Comparison of ENCODE assay signal across 8 mouse cellular contexts in genomic region chr19:32755792-32756635, GRCm38 (mm10). TPM values are rescaled to one million over a fixed set of nuclear protein-coding genes. Genes with fewer than 3 reads are reported as not detected.
DNase-seq lines count a peak whose midpoint lies in the region; ATAC-seq and TF ChIP-seq lines count a peak whose summit lies in the region.

No protein-coding gene starts in this region.

- TF ChIP-seq RAD21 in CH12.LX (IDR thresholded peaks at IDR 0.05; ENCODE audit: low read depth, low read length), result peak; percentile 50

- peak overlapping the region; percentile 84 for H3K9ac ChIP-seq in CH12.LX (ENCODE audit: insufficient read depth, low read depth)
- peak overlapping the region; percentile 62 for H3K9ac ChIP-seq in forebrain, embryonic 11.5 days (ENCODE audit: low read length)
- H3K9ac ChIP-seq in heart, postnatal 0 days (replicated peaks; ENCODE audit: low read depth, low read length), result peak overlapping the region; percentile 72
- peak overlapping the region; percentile 95 for H3K9ac ChIP-seq in liver, postnatal 0 days (replicated peaks)
- peak overlapping the region; percentile 78 for H3K9ac ChIP-seq in neural tube, embryonic 14.5 days (replicated peaks; ENCODE audit: low read depth, low read length)

- peaks cover 0 to 14% of the 10 kb centered on the region in 2 experiments; a peak in 2 of 4 replicates for H3K4me1 ChIP-seq in CH12.LX (ENCODE audit: control insufficient read depth in 1 of 2, insufficient read depth in 2 of 2)
- H3K4me1 ChIP-seq in forebrain, embryonic 11.5 days (replicated peaks; ENCODE audit: control insufficient read depth, insufficient read depth, low read length), result no peaks in the 10 kb centered on the region
- peaks cover 21% of the 10 kb centered on the region for H3K4me1 ChIP-seq in heart, postnatal 0 days (ENCODE audit: control insufficient read depth, insufficient read depth)
- H3K4me1 ChIP-seq in liver, postnatal 0 days (ENCODE audit: insufficient read depth), result peaks cover 14% of the 10 kb centered on the region
- H3K4me1 ChIP-seq in neural tube, embryonic 14.5 days (ENCODE audit: control insufficient read depth, insufficient read depth, low read length), result peaks cover 17% of the 10 kb centered on the region

- H3K27ac ChIP-seq in CH12.LX (ENCODE audit: insufficient read depth, low read depth), result peak overlapping the region; percentile 87
- H3K27ac ChIP-seq in forebrain, embryonic 11.5 days (ENCODE audit: low read depth, low read length), result peak overlapping the region; percentile 95
- H3K27ac ChIP-seq in heart, postnatal 0 days (ENCODE audit: low read depth), result peak overlapping the region; percentile 97
- peak overlapping the region; percentile 97 for H3K27ac ChIP-seq in liver, postnatal 0 days (ENCODE audit: low read depth)
- H3K27ac ChIP-seq in neural tube, embryonic 14.5 days (ENCODE audit: low read depth, low read length), result peak overlapping the region; percentile 98

- H3K4me2 ChIP-seq in CH12.LX (ENCODE audit: insufficient read depth, low read depth, poor library complexity, severe bottlenecking), result peak overlapping the region; percentile 95
- H3K4me2 ChIP-seq in forebrain, embryonic 11.5 days (ENCODE audit: low read depth, low read length, severe bottlenecking), result peak overlapping the region; percentile 98
- peak overlapping the region; percentile 99 for H3K4me2 ChIP-seq in heart, postnatal 0 days (ENCODE audit: low read depth, low read length)
- H3K4me2 ChIP-seq in liver, postnatal 0 days (ENCODE audit: low read depth, low read length), result peak overlapping the region; percentile 100
- H3K4me2 ChIP-seq in neural tube, embryonic 14.5 days (ENCODE audit: low read depth, low read length), result peak overlapping the region; percentile 89

- under 1% methylated on average over 53 of the region's 53 CpGs for WGBS in forebrain, embryonic 11.5 days
- WGBS in heart, postnatal 0 days, result under 1% methylated on average over 52 of the region's 53 CpGs
- WGBS in liver, postnatal 0 days (ENCODE audit: insufficient replicate concordance), result under 1% methylated on average over 52 of the region's 53 CpGs
- WGBS in neural tube, embryonic 14.5 days, result 1% methylated on average over 53 of the region's 53 CpGs

- peak in 1 of 2 experiments; percentile 53; a peak in 2 of 4 replicates for TF ChIP-seq CTCF in CH12.LX (conservative IDR thresholded peaks at IDR 0.05 in 1 of 2, IDR thresholded peaks at IDR 0.05 in 1 of 2; ENCODE audit: low read depth in 2 of 2, low read length in 2 of 2)
- peak; percentile 31; the same call in 1 of the 2 replicates for TF ChIP-seq CTCF in heart, postnatal 0 days (IDR thresholded peaks at IDR 0.05; ENCODE audit: low read depth)
- TF ChIP-seq CTCF in liver, postnatal 0 days (IDR thresholded peaks at IDR 0.05; ENCODE audit: low read depth), result peak; percentile 63

- peaks cover 28% of the 10 kb centered on the region for H3K79me2 ChIP-seq in CH12.LX (replicated peaks; ENCODE audit: control insufficient read depth, extremely low read depth, insufficient read depth, poor library complexity, severe bottlenecking)

- no peaks in the 10 kb centered on the region for H3K36me3 ChIP-seq in CH12.LX (replicated peaks in 1 of 2; ENCODE audit: control insufficient read depth in 1 of 2, insufficient read depth in 1 of 2, low read length in 1 of 2)
- no peaks in the 10 kb centered on the region for H3K36me3 ChIP-seq in forebrain, embryonic 11.5 days (ENCODE audit: control insufficient read depth, insufficient read depth, low read length)
- H3K36me3 ChIP-seq in heart, postnatal 0 days (replicated peaks; ENCODE audit: control insufficient read depth, insufficient read depth, low read length), result no peaks in the 10 kb centered on the region
- no peaks in the 10 kb centered on the region for H3K36me3 ChIP-seq in liver, postnatal 0 days (replicated peaks; ENCODE audit: insufficient read depth, low read length)
- no peaks in the 10 kb centered on the region for H3K36me3 ChIP-seq in neural tube, embryonic 14.5 days (ENCODE audit: control insufficient read depth, insufficient read depth, low read length)

- H3K9me3 ChIP-seq in CH12.LX (replicated peaks; ENCODE audit: low read length), result no peaks in the 10 kb centered on the region
- no peaks in the 10 kb centered on the region for H3K9me3 ChIP-seq in forebrain, embryonic 11.5 days (ENCODE audit: control insufficient read depth, low read length)
- no peaks in the 10 kb centered on the region for H3K9me3 ChIP-seq in heart, postnatal 0 days (replicated peaks; ENCODE audit: control insufficient read depth, low read length)
- H3K9me3 ChIP-seq in liver, postnatal 0 days (ENCODE audit: low read length), result no peaks in the 10 kb centered on the region
- no peaks in the 10 kb centered on the region for H3K9me3 ChIP-seq in neural tube, embryonic 14.5 days (ENCODE audit: control insufficient read depth, low read length)

- no peaks in the 10 kb centered on the region for H3K27me3 ChIP-seq in CH12.LX (replicated peaks)
- no peaks in the 10 kb centered on the region for H3K27me3 ChIP-seq in forebrain, embryonic 11.5 days (ENCODE audit: control insufficient read depth, insufficient read depth, low read length)
- H3K27me3 ChIP-seq in heart, postnatal 0 days (ENCODE audit: control insufficient read depth, insufficient read depth, low read length), result 0 out of 2 replicates have a peak, but pooled peaks cover 5% of the 10 kb centered on the region
- H3K27me3 ChIP-seq in liver, postnatal 0 days (ENCODE audit: insufficient read depth, low read length), result no peaks in the 10 kb centered on the region
- no peaks in the 10 kb centered on the region for H3K27me3 ChIP-seq in neural tube, embryonic 14.5 days (ENCODE audit: control insufficient read depth, insufficient read depth, low read length)

- in situ Hi-C loops in CH12.LX (cut with MboI; ENCODE audit: low pct_ligation_motif_present, low pct_unique_long_range_greater_than_20kb, low sequenced_read_pairs), result loop anchor here (5.0 to 25.0 kb wide), 4 partner anchors 39 to 456 kb away; no protein-coding TSS in a partner anchor

- peak; percentile 76 for TF ChIP-seq POLR2A in CH12.LX (IDR thresholded peaks at IDR 0.05; ENCODE audit: low read depth, low read length)

- H3K4me3 ChIP-seq in CH12.LX (replicated peaks in 1 of 3; ENCODE audit: low read depth in 2 of 3, low read length in 2 of 3, poor library complexity in 1 of 3), result peak overlapping the region; percentile 62 to 75 (median 66)
- H3K4me3 ChIP-seq in forebrain, embryonic 11.5 days (ENCODE audit: low read depth, low read length), result peak overlapping the region; percentile 79
- H3K4me3 ChIP-seq in heart, postnatal 0 days (ENCODE audit: low read depth, low read length), result peak overlapping the region; percentile 82
- H3K4me3 ChIP-seq in liver, postnatal 0 days (ENCODE audit: low read depth, low read length), result peak overlapping the region; percentile 93
- H3K4me3 ChIP-seq in neural tube, embryonic 14.5 days (ENCODE audit: low read depth, low read length), result peak overlapping the region; percentile 93

- dilution Hi-C loops in CH12.LX (cut with MboI; ENCODE audit: extremely low pct_ligation_motif_present, extremely low pct_unique_long_range_greater_than_20kb, low sequenced_read_pairs), result no loop called here

- peak; percentile 94 for DNase-seq in CH12.LX (ENCODE audit: extremely low read depth)
- DNase-seq in c-Kit-positive CD71-positive TER-119-negative erythroid progenitor cells, embryonic 14.5 days (ENCODE audit: low read depth), result peak; percentile 95
- peak; percentile 96 for DNase-seq in forebrain, embryonic 11.5 days (ENCODE audit: low spot score)
- DNase-seq in heart, postnatal 0 days (ENCODE audit: low spot score), result peak; percentile 95
- DNase-seq in kidney, postnatal 4 days, result peak; percentile 98 to 99
- peak; percentile 97 for DNase-seq in liver, postnatal 0 days
- DNase-seq in testis, postnatal 10 days (ENCODE audit: low spot score), result peak; percentile 98

- no peak for TF ChIP-seq EP300 in CH12.LX (IDR thresholded peaks at IDR 0.05; ENCODE audit: low read length)
- peak; percentile 65 for TF ChIP-seq EP300 in heart, postnatal 0 days (IDR thresholded peaks at IDR 0.05; ENCODE audit: low read depth)
- TF ChIP-seq EP300 in liver, postnatal 0 days (IDR thresholded peaks at IDR 0.05; ENCODE audit: low read depth), result peak; percentile 52

- ATAC-seq in forebrain, embryonic 11.5 days (replicated peaks; ENCODE audit: low FRiP score), result peak; percentile 81
- ATAC-seq in heart, postnatal 0 days (ENCODE audit: insufficient read depth, low read depth), result peak; percentile 77
- ATAC-seq in liver, postnatal 0 days, result peak; percentile 68
- ATAC-seq in neural tube, embryonic 14.5 days (ENCODE audit: low read depth), result peak; percentile 79

TF ChIP-seq in CH12.LX, 34 proteins besides CTCF, POLR2A, EP300 and RAD21 (continues in another document):
- TF ChIP-seq SIN3A (IDR thresholded peaks at IDR 0.05; ENCODE audit: low read length) (peak; percentile 89), KAT2A (IDR thresholded peaks at IDR 0.05; ENCODE audit: insufficient replicate concordance, low read length) (peak; percentile 92), ZKSCAN1 (IDR thresholded peaks at IDR 0.05; ENCODE audit: borderline replicate concordance, low read depth, low read length) (no peak), GABPA (IDR thresholded peaks at IDR 0.05; ENCODE audit: insufficient replicate concordance, low read depth, low read length) (no peak), USF2 (conservative IDR thresholded peaks at IDR 0.05; ENCODE audit: low read depth, low read length) (peak; percentile 89), JUN (IDR thresholded peaks at IDR 0.05; ENCODE audit: insufficient read depth, low read depth, low read length) (no peak)

RNA-seq across cellular contexts. Expression of gene Pten, which starts 1.3 kb away (rescaled TPM):
- 24.1 and 28.9 TPM in 2 replicates for total RNA-seq in CH12.LX (2012; rRNA removed)
- 41.5 and 47.5 TPM in 2 replicates for total RNA-seq in CH12.LX (2014; rRNA removed)
- 30.7 and 36.8 TPM in 2 replicates for polyA plus RNA-seq in CH12.LX (2012; ENCODE audit: insufficient read length, low read depth)
- polyA plus RNA-seq in forebrain, embryonic 11.5 days (2014; fragmentation: Nextera tagmentation; extraction: Ambion mirVana), result 10.1 and 11.0 TPM in 2 replicates
- 34.0 and 39.7 TPM in 2 replicates for total RNA-seq in heart, postnatal 0 days (2014; rRNA removed; ENCODE audit: low replicate concordance)
- 4.4 and 5.0 TPM in 2 replicates for polyA plus RNA-seq in heart, postnatal 0 days (2015; fragmentation: Nextera tagmentation; extraction: Ambion mirVana)
- 5.1 and 5.9 TPM in 2 replicates for polyA plus RNA-seq in liver, postnatal 0 days (2015; fragmentation: Nextera tagmentation; extraction: Ambion mirVana)
- polyA plus RNA-seq in neural tube, embryonic 14.5 days (2014; fragmentation: Nextera tagmentation; extraction: Ambion mirVana), result 19.9 and 28.3 TPM in 2 replicates

RNA-seq across cellular contexts. Expression of gene Atad1, which starts 16.4 kb away (rescaled TPM):
- total RNA-seq in CH12.LX (2012; rRNA removed), result 78.5 TPM in 2 replicates
- total RNA-seq in CH12.LX (2014; rRNA removed), result 252 and 268 TPM in 2 replicates
- 78.9 and 103 TPM in 2 replicates for polyA plus RNA-seq in CH12.LX (2012; ENCODE audit: insufficient read length, low read depth)
- 94.7 and 98.4 TPM in 2 replicates for polyA plus RNA-seq in forebrain, embryonic 11.5 days (2014; fragmentation: Nextera tagmentation; extraction: Ambion mirVana)
- total RNA-seq in heart, postnatal 0 days (2014; rRNA removed; ENCODE audit: low replicate concordance), result 107 and 138 TPM in 2 replicates
- polyA plus RNA-seq in heart, postnatal 0 days (2015; fragmentation: Nextera tagmentation; extraction: Ambion mirVana), result 55.5 and 61.5 TPM in 2 replicates
- polyA plus RNA-seq in liver, postnatal 0 days (2015; fragmentation: Nextera tagmentation; extraction: Ambion mirVana), result 25.9 and 26.0 TPM in 2 replicates
- polyA plus RNA-seq in neural tube, embryonic 14.5 days (2014; fragmentation: Nextera tagmentation; extraction: Ambion mirVana), result 132 and 140 TPM in 2 replicates

Comparison
In these comparisons a context has a peak if more than half of its experiments do, and no peak if none do; other contexts are left out.
1. Peak in every context shown above with its lines: DNase-seq, ATAC-seq, H3K4me3 ChIP-seq and H3K27ac ChIP-seq.